Mouse (Mus musculus) spleen, adult 12 weeks (tissue): Measurements from ENCODE around the gene Tmem45a2.
"Not testable (repeated sequence)": the region's sequence is repeated elsewhere in the genome, so short reads cannot be mapped to it uniquely, and the experiment has no call there.

ENCODE experiments used
- DNase-seq: peaks from one replicate; pipeline ENCODE4 v3.0.0; 2022; ENCODE audit warnings: low spot score

The Tmem45a2 gene

DNA sequence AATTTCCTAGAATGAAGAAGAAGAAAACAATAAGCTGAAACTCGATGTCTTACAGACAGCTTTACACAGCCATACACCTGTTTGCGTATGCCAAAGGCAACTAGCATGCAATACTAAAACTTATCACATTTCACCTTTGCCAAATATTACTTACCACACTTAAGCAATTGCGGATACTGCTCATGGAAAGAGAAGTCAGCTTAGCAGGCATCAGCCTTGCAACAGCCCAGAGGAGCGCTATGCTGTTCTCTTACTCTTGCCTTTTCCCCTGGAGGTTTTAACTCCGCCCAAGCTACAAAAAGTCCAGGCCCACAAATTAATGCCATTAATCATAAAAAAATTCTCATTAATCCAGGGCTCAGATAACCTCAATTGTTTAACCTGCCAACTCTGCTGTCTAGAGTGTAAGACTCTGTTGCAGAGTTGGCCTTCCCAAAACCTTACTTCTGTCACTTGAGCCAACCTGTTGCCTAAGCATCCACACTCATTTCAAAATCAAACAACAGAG lies at the start of gene Tmem45a2:
Gene Tmem45a2, minus strand, starts transcription at position 241 of the 508 bp plus-strand sequence.
- DNase-seq, result no peak

DNA sequence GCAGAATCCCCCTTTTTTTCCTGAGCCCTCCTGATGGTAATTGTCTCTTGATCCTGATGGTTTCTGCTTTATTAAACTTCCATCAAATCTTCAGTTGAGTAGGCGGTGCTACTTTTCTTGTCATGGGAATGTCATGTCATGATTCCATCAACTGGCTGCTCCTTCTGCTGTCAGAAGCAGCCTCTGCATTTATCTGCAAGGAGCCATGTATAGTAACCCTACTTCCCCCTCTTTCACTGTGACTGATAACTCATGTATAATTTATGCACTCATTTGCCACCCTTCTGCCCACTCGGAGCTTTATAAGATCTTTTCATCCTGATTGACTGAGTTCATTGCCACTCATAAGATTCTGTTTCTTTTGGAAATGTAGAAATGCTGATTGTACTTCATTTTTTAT lies 46.4 kb upstream of the Tmem45a2 start:
- DNase-seq, result no peak

DNA sequence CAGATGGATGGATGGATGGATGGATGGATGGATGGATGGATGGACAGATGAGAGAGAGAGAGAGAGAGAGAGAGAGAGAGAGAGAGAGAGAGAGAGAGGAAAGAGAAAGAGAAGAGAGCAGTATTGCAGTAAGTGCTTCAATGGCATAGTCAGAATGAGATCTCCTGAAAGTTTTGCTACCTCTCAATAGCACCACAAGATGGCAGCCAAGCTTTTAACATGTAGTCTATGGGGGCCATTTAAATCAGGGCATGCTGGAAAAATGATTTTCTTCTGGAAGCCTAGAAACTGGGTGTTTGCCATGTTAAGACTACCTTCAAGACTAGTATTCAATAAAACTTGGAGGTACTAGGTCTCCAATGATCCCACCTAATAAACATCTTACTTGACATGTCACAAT lies 44.9 kb upstream of the Tmem45a2 start:
- DNase-seq, result no peak

DNA sequence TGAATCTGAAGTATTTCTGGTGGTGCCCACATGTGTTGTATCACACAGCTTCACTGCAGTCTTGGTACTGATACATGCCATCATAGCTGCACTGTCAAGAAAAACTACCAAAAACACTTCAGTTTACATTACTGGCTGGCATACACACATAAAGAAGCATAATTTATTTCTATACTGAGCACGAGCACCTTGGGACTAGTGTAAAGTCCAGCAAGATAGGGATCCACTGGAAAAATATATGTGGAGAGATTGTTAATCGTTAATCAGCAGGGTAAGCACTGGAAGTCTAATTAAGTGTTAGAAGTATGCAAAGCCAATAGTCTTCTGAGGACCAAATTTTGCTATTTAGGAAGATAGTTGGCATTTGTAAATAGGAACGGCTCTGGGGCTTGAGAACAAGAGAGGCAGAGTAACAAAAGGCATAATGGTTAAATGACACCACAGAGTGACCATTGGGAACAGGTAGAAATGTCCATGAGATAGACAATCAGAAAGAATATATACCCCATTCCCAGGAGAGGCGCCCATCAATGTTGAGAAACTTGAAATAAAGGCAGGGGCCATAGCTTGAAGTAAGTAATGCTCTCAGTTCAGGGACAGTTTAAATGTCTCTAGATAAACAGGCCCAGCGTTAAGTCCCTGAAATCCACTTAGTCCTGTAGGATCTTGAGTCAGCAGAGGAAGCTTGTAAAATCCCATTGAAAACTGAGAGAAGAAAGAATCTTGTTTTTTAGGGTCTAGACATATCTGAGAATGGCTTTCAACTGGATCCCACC lies 35.2 kb upstream of the Tmem45a2 start:
- DNase-seq, result no peak

- no peak for DNase-seq
These were observed 30.0 kb upstream of the Tmem45a2 start for GRCm38 (mm10) chr16:57101174-57101573.

GRCm38 (mm10) chr16:57099572-57100237 lies 28.5 kb upstream of the Tmem45a2 start:
- DNase-seq, result no peak

DNA sequence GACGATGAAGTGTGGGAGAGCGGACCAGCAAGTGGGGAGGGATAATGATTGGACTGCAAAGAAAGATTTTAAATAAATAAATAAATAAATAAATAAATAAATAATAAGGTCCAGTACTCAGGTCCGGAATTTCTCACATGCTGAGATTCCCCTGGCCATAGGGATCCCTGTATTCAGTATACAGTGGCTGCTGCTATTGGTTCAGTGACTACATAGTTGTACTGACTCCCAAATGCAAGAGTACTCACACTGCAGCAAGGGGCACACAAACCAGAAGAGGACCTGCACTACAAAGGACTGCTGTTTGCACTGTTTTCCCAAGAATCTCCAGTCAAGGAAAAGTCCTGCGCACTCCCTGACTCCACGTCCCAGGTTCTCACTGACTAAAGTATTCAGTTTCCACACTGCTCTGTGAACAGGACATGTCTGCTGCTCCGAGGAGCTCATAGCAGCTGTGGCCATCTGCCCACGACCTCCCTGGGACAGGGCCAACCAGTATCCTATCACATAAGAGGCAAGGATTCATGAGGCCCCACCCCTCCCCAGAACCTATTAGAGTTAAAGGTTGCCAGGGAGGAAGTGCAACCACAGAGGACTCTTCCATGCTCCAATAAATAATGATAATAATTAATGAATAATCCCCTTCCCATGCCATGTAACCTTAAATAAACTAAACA lies 27.4 kb upstream of the Tmem45a2 start:
- DNase-seq, result no peak

- no peak for DNase-seq
These were observed 21.9 kb upstream of the Tmem45a2 start for GRCm38 (mm10) chr16:57092911-57093605.

DNA sequence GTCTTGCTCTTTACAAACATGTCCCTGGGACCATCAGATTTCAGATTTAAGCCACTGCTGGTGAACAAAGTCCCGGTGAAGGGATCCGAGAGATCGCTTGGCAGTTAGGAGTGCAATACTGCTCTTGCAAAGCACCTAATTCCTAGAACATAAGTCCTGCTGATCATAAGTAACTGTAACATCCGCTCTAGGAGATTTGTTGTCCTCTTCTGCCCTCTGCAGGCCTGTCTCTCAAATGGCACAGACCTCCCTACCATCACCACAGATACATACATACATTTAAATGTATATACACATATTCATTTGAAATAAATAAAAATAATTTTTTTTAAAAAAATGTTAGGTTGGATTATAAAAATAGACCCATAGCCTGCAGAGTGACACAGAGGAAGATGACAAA lies 21.3 kb upstream of the Tmem45a2 start:
- no peak for DNase-seq

GRCm38 (mm10) chr16:57079577-57079976 lies 8.4 kb upstream of the Tmem45a2 start:
- no peak for DNase-seq

DNA sequence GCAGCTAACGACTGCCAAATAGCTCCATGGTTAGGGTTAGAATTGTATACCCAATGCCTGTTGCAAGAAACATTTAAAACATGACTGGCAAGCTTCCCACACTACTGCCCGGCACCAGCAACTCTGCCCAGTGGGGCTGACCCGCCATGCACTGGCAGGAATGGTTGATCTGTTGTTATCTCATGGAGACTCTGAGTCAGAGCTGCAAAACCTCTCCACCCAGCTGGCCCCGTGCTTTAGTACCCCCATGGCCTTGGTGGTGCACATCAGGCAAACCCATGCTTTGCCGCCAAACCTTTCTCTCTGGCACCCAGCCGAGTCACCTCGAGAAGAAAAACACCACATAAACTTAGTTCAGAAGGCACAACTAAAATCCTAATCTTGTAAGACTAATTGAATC lies 4.8 kb upstream of the Tmem45a2 start:
- DNase-seq, result no peak

DNA sequence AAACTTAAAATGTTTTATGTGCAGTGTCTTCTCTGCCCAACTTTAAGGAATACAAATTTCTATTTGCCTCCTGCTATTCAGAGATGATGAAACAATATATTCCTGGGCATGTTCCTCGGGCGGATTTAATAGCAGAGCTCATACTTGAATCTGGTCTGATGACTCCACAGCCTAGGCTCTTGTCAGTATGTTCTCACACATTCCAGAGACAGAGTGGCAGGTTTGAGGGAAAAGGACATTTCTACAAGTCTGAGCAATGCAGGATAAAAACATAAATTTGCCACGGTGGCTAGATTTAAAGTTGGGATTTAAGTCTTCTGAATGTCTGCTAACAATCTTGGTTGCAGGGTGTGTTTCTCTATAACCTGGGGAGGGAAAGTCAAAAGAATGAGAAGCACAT lies 9.1 kb downstream of the Tmem45a2 start:
- DNase-seq, result no peak

GRCm38 (mm10) chr16:57056995-57057394 lies 14.2 kb downstream of the Tmem45a2 start:
- no peak for DNase-seq

GRCm38 (mm10) chr16:57049974-57050373 lies 21.2 kb downstream of the Tmem45a2 start:
- DNase-seq, result no peak

DNA sequence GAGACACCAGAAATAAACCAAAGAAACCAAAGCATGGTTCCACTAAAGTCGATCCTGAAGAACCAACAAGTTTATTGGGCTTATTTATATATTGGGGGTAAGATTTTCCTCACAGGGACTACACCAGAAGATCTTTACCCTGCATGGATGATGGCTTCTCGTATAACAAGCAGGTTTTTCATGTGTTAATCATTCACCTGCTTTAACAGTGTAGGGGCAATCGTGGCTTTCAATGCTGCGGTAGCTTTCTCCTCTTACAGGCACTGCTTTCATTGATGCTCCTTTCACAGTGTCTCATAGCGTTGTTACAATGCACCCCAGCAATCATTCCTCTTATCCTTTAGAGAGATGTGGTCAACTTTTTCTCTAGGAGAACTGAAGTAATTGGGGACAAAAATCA lies 32.6 kb downstream of the Tmem45a2 start:
- DNase-seq, result no peak

DNA sequence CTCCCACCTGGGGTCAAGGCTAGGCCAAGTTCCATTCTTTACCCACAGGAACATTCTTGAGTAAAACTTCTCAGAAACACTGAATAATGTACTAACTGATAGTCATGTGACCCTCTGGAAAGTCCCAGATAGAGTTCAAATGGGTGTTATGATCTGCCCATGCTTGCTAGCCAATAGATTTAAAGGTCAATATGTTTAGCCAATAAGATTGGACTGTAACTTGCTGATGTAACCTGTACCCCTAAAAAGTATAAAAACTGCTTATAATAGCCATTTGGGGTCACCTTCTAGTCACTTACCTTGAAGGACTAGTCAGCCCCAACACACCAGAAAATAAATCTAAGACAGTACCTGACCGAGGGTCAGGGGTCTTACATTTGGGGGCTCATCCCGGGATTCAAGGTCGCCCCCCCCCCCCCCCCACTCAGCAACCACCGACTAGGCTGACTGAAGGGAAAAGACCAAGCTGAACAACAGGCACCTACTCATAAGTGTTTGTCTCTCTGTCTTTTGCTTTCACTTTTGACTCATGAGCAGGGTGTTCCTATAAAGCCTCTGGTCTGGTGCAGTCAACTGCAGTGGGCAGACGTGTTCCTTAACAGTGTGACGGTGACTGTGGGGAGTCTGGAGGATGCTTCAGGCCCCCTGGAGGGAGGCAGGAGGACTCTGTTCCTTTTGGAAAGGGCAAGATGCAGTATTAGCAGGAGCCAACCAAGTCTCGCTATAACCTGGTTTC lies 40.9 kb downstream of the Tmem45a2 start:
- DNase-seq, result no peak

- not testable (repeated sequence) for DNase-seq
These were observed 72.9 kb downstream of the Tmem45a2 start for GRCm38 (mm10) chr16:56998283-56998682.
